Mouse (Mus musculus) urinary bladder, postnatal 14 days (tissue): Measurements from ENCODE around the gene Baiap2l2.

Experiments
- DNase-seq: peaks from one replicate; pipeline ENCODE4 v3.0.0; 2021; ENCODE audit warnings: low spot score

The Baiap2l2 gene

DNA sequence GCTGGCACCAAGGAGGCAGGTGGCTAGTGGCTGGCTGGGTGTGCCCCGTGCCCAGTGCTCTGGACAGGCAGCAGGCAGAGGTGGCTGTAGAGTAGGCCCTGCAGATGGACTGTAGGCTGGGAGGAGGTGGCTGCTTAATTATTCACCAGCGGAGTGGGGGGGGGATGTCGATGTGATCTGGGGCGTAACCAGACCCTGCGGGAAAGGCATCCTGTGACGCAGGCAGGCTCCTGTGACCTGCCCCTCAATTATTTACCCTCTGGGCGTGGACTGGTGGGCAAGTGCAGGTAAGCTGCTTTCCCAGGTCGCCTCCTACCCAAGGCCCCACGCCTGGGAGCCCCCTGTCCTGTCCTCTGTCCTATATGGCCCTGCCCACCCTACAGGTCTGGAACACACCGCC is at the start of gene Baiap2l2:
Gene Baiap2l2 (minus strand): TSS at position 139 of the 400 bp plus-strand sequence.
- no peak for DNase-seq

DNA sequence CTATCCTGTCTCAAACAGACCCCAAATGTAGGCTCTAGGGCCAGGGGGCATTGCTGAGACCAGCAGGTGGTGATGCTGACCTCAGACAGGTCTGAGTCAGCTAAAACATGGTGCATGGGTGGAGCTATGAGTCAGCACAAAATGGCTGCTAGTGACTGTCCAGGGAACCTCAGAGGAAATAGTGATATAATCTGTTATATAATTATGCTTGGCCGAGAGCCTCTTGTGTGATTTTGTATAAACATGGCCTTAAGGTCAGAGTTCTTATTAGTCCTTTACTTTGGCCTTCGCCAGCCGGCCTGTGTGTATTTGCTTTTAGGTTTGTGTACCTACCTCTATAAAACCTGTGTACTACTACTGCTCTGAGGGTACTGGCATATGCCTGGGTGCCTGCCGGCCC is 48.1 kb upstream of the Baiap2l2 start:
- DNase-seq, result peak; percentile 53

DNA sequence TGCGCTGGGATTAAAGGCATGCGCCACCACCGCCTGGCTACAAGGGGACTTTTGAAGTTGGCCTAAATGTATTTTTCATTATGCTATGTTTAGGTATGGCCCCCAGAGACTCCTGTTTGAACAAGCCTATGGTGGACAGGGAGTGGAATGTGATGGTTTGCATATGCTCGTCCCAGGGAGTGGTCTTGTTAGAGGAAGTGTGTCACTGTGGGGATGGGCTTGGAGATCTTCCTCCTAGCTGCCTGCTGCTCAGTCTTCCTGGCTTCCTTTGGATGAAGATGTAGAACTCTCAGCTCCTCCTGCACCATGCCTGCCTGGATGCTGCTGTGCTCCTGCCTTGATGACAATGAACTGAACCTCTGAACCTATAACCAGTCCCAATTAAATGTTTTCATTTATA is 45.2 kb upstream of the Baiap2l2 start:
- no peak for DNase-seq

DNA sequence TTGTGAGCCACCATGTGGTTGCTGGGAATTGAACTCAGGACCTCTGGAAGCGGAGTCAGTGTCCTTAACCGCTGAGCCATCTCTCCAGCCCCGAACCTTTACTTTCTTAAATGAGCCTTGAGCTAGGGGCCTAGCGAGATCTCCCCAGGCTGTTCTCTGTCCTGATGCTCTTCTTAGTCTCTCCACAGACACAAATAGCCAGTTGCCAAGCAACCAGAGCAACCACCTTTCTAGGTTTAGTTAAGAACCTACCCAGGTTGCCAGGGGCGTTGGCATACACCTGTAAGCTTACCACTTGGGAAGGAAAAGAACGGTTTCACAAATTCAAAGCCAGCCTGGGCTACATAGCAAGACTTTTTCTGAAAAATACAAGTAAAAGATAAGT is 44.6 kb upstream of the Baiap2l2 start:
- no peak for DNase-seq

DNA sequence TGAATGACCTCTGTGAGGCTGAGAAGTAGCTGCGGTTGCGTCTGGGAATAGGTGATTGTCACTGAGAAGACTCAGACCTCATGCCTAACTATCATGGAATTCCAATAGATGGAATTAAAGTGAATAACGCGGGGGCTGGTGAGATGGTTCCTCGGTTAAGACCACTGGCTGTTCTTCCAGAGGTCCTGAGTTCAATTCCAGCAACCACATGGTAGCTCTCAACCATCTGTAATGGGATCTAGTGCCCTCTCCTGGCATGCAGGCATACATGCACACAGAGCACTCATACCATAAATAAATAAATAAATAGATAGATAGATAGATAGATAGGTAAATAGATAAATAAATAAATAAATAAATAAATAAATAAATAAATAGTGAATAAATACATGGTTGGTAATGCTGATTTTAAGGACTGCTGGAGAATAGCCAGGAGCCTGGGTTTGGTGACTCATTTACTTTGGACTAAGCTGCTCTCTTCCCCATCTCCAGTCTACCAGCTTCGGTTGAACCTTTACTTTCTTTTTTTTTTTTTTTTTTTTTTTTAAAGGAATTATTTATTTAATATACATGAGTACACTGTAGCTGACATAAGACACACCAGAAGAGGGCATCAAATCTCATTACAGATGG is 44.1 kb upstream of the Baiap2l2 start:
- no peak for DNase-seq

DNA sequence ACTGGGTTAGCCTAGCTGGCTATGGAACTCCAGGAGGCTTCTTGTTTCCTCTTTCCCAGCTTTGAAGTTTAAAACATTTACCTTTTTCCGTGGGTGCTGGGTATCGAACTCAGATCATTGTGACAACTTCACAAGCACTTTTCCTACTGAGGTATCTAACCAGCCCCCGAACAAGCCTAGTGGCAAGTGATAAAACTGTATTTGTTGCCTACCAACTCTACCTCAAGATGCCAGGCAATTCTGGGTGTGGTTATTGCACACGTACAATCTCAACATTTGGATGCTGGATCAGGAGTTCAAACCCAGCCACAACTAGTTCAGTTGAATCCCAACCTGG is 43.6 kb upstream of the Baiap2l2 start:
- DNase-seq, result no peak

DNA sequence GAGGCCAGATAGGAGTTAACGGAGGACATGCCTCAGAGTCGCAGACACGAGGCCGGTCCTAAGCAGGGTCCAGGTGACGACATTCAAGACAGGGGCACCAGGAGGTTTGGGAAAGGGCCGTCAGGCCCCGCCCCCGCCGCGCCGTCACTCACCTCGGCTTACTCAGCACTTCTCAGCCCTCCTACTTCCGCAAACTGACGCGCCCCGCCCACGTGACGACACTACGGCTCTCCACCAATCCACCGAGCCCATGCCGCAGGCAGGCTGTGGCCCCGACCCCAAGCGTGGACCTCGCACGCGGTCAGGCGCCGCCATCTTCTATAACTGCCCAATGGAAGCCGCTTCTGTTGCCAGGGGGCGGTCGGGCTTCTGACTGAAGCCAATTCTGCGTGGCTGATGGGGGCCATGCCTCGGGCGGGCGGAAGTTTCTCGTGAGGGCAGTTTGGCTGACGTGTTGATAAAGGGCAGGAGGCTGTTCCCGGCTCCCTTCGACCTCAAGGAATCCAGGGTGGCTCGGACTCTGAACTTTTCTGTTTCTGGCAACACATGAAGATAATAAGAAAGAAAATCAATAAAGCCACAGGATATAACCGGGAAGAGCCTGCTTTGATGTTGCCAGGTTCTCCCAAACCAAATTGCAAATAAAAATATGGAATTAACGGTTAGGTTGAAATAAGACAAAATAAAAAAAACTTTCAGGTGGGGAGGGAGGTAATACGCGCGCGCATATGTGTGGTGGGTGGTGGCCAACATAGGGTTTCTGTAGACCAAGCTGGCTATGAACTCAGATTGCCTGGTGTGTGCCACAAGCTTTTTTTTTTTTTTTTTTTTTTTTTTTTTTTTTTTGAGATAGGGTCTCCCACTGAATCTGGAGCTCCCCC is 43.0 kb upstream of the Baiap2l2 start, which contains the start of gene Pla2g6:
Gene Pla2g6 (minus strand): TSS at position 333 of the 881 bp plus-strand sequence.
- peak; percentile 100 for DNase-seq

DNA sequence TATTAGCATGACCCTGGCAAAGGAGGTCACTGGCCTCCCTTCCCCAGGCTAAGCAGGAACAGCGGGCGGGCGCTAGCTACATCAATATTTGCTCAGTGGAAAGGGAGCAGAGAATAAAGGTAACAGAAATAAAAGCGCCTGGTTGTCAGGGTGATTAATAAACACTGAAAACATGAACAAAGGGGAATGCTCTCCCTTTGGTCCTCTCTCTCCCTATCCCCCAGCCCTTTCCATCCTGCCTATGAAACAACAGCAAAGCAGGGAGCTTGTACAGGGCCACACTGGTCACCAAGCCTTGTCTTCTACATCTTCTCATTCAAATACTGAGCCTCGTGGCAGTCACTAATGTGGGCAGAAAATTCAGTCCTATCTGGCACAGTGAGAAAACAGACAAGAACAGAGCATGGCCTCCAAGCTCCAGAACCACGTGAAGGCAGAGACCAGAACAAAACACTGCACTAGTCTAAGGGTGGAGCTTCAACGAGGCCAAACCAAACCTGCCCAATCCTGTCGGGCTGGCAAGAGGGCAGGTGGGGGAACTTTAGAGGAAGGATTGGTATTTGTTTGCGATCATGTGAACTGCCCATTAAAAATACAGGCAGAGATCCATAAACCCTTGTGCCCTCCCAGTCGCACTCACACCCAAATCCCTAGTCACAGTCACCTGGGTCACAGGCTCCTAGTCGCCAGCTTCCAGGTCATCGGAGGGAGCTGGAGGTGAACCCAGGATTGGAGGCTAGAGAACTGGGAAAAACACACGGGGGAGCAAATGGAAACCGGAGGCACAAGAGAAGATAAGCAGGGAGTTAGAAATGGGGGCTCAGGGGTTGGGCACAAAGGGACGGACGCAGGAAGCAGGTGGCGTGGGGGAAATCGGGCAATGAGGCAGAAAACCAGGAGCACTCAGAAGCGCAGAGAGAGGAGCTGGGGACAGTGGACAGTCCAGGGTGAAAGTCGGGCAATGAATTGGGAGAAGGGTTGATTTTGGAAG is 41.9 kb upstream of the Baiap2l2 start:
- DNase-seq, result peak; percentile 77

DNA sequence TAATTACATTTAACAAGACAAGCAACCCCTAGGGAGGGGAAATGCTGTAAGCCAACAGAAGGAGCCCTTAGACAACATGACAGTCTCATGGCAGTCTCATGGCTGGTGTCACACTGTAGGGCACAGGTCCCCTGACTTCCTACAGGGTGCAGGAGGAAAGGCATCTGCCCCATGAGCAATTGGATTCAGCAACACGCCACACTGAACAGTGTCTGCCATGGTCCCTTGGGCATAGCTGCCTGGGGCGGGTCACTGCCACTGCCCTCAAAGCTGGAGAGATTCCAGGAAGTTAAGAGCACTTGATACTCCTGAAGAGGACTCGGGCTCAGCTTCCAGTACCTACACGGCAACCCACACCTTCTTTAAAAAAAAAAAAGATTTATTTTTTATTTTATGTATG is 40.9 kb upstream of the Baiap2l2 start:
- no peak for DNase-seq

DNA sequence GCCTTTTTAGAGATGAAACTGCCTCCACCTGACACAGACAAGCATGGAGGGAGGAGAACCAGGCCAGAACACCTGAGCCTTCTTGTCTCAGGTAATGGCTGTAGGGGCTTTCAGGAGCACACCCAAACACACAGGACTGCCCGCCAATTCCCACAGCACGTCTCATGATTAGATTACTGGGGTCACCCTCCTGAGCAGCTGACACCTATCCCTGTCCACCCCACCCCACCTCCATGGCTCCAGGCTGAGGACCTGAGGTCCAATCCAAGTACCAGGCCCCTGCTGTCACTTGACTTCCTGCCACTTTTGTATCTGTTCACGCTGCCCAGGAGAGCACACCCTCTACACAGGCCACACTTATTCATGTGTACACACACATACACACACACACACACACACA is 40.4 kb upstream of the Baiap2l2 start:
- DNase-seq, result no peak

DNA sequence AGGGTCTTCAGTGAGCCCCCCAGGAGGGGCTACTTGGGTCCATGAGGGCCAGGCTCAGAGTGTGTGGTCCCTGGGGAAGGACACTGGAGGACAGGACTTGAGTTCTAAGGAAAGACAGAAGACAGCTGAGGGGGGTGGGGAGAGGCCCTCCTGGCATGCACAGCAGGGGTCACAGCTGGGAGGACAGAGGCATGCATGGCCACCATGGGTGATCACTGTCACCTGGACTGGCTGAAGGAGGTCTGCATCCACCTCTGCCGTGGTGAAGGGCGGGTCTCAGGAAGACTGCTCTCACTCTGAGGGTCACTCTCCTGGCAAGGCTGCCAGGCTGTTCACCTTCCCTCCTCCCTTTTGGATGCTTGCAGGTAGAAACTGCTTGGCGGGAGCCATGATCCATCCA is 39.0 kb upstream of the Baiap2l2 start:
- DNase-seq, result no peak

DNA sequence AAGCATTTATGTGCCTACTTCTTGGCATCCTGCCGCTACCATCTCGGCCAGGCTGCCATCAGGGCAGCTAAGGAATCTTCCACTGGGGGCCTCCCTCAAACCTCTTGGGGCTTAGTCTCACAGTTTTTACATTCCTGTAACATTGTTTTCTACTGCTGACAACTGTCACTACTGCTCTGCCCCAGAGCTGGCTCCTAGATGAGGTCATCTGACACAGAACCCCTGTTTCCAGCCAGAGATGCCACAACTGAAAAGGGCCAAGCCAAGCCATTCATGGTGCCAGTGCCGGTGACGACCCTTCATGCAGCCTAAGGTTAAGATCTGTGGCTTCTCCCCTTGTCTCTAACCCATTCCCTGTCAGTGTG is 38.4 kb upstream of the Baiap2l2 start:
- DNase-seq, result no peak

DNA sequence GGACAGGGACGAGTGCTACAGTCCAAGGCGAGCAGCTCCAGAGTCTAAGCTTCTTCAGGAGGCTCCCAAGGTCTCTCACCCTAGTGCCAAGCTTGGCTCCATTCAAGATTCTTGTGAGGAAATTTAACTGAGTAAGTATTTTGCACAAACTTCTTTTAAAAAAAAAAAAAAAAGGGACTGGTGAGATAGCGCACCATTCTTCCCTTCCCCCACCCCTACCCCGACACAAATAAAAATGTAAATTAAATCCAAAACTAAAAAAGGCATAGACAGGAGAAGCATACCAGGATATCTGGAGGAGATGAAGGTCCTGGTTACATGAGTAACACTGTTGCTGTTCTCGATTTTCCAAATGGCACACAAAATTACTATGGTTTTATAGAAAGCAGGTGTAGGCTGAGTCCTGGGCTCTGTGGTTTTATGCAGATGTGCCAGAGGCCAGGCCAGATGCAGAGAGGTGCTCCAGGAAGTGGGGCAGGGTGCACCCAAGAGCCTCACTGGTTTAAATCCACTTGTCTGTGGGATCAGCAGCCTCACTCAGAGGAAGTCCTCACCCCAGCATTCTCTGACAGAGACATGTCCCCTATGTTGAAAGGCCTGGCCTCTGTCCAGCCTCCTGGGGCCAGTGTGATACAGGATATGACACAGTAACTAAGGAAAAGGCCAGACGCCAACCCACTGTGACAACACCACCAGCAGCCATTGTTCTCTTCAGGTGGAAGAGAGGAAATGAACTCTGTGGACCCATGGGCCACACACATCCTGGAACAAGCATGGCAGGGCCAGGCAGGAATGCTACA is 37.9 kb upstream of the Baiap2l2 start:
- DNase-seq, result peak; percentile 71

DNA sequence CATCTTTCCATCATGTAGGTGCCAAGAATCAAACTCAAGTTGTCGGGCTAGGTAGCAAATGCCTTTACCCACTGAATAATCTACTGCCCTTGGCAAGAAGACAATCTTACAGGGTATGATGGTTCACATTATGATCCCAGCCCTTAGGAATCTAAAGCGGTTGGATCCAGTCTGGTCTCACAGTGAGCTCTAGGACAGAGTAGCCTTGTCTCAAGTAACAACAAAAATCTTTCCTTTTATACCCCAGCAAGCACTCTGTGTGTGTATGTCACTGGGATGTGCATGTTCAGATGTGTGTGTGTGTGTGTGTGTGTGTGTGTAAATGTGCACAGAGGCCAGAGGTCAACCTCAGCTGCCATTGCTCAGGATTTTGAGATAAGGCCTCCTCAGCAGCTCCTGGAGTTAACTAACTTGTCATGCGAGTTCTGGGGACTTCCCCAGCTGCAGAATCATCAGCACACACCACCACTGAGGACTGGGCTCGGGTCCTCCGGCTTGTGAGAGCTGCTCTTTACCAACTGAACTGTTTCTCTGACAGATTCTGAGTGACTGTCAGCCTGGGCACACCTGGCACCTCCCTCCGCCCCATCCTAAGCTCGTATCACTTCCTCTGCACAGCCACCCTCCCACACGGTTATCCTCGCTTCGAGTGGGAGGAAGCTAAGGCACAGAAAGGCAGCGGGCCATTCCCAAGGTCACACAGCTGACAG is 37.1 kb upstream of the Baiap2l2 start:
- peak; percentile 54 for DNase-seq

DNA sequence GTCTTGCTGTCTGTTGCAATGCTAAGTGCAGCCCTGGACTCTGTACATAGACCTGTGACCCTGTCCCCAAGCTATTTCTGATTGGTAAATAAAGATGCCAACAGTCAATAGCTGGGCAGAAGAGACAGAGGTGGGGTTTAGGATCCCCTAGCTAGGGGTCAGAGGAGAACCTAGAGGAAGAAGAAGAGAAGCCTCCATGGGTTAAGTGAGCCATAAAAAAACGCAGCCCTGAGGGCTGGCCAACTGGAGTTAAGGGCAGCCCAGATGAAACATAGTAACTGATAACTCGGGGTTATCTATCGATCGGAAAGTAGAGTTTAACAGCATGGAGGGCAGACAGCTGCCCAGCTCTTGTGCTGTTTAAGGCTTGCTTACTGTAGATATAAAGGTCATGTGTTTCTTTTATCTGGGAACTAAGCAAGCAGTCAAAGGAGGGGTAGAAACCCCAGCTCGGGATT is 36.4 kb upstream of the Baiap2l2 start:
- DNase-seq, result no peak

DNA sequence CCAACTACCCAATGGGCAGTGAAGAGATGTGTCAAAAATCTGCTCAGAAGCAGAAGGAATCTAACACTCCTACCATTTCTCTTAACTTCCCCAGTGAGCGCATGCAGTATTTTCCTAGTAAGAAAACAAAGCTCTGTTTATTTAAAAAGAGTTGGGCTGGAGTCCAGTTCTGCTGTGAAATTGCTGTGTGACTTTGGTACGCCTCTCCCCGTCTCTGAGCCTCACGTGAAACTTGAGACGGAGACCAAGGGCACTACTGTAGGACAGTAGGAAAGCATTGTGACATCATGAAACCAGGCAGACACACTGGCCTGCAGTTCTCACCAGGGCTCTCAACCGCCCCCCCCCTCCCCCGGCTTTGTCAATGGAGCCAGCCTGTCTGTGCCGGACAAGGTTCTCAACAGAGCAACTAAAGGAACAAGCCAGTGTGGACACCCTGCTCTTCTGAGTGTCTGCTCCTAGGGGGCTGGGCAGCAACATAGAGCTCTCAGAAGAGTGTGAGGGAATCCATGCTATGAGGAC is 28.6 kb upstream of the Baiap2l2 start:
- no peak for DNase-seq

DNA sequence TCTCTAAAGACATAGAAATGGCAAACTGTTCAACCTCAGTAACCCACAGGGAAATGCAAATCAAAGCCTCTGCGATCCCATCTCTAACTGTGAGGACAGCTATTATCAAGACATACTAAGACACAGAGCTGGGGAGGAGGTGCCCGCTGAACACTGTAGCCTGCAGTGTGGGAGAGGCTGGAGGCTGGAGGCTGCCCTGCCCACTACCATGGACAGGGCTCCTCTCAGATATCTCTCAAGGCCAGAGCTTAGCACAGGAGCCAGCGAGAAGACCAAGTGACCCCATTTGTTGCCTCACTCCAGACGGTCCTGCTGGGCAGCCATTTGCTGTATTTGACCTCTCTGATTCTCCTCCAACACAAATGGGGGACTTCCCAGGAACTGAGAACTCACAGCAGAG is 22.5 kb upstream of the Baiap2l2 start:
- no peak for DNase-seq

DNA sequence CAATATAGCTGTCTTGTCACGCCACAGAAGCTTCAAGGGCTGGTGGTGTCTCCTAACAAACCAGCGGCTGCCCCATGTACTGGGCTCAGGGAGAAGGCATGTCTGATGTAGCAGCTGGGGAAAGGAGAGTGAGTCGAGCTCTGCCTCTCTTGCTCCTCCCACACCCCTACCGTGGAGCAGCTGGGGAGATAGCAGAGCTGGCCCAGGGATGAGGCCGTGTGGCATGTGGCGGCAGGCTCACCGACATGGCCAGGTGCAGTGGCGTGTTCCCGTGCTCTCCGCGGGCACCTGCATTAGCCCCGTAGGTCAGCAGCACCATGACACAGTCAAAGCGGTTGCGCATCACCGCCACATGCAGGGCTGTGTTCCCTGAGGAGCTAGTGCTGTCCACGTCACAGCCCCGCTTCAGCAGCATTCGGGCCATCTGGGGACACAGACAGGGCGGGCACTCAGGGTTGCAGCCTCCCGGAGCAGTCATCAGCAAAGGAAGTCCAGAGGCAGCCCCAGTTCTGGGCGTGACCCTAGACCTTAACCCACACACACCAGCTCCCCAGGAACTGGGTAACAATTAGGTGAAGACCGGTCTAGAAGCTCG is 20.8 kb upstream of the Baiap2l2 start:
- DNase-seq, result no peak

DNA sequence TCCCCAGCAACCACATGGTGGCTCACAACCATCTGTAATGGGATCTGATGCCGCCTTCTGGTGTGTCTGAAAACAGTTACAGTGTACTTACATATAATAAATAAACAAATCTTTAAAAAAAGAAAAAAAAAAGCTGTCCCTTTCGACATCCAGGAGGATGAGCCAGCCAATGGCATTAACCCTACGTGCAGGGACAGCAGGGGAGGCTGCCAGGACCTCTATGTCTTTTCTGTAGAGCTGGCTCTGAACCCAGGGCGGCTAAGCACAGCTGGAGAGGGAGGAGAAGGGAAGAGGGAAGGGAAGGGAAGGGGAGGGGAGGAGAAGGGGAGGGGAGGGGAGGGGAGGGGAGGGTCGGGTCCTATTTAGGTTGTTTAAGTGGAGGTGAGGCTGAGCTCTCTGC is 19.5 kb upstream of the Baiap2l2 start:
- DNase-seq, result no peak

DNA sequence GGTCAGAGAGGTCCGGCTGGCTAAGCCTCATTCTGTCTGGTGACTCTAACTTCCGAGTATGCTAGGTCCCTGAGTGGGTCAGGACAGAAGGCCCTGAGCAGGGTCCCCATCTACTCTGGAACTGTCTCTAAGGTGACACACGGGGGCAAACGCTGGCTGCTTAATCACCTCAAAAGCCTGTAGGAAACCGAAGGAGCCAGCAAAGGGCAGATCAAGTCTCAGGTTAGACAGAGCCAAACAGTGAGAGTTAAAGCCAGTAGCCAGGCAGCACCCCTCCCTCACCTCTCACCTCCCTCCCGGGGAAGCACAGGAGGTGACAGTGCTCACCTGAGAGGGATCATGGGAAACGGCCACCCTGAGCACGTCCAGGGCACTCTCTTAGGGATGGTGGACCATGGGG is 18.4 kb upstream of the Baiap2l2 start:
- DNase-seq, result no peak
